Mouse (Mus musculus): Measurements from ENCODE around the gene Mbnl2.

Gene Mbnl2

DNA sequence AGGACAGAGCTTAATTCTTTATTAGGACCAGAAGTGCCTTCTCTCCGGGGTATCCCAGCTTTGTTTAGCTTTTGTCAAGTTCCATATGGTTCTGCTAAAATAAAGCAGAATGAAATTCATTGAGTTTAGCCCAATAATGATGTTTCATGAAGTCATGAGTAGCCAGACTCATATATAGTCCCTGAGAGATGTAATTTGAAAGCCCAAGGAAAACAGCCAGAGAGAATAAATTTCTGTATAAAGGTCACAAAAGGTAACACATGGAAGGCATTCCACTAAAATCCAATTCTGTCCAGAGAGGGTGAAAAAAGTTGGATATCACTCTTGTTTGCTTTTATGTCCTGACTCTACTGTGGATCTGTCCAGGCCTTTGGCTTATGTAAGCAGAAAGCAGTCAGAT lies 159.4 kb downstream of the Mbnl2 start:
- DNase-seq, result no peak

- no peak for DNase-seq
These were observed 165.2 kb downstream of the Mbnl2 start for GRCm38 (mm10) chr14:120440716-120441115.

DNA sequence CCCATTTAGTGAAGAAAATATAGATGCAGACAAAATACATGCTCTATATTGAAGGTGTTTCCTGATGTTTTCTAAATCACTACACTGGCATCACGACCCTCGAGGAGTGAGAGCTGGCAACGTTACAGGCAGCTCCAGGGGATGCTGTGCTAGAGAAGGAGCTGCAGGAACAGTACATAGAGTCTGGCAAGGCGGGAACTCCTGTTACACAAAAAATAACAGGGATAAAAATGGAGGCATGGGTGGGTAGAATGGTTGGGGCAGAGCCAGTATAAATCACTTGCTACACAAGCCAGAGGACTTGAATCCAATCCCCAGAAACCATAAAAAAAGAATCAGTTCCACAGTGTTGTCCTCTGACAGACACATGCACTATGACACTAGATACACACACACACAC lies 165.8 kb downstream of the Mbnl2 start:
- DNase-seq, result no peak

- no peak for DNase-seq
These were observed 166.4 kb downstream of the Mbnl2 start for GRCm38 (mm10) chr14:120441836-120442235.

DNA sequence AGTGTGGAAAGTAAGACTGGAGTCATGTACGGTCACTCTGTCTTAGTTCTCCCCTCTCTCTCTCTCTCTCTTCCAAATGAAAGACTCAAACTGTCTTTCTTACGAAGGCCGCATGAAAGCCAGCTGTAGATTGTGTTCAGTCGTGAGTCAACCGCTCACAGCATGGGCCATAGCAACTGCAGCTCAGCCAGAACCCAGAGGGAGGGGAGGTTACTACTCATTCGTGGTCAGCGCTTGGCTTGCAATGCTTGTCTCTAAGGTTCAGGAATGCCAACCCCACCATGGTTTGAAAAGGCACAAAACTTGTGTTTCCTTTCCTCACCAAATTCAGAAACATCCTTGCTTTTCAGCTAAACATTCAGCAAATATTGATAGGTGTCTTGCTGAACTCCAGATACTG lies 178.8 kb downstream of the Mbnl2 start:
- DNase-seq, result no peak

DNA sequence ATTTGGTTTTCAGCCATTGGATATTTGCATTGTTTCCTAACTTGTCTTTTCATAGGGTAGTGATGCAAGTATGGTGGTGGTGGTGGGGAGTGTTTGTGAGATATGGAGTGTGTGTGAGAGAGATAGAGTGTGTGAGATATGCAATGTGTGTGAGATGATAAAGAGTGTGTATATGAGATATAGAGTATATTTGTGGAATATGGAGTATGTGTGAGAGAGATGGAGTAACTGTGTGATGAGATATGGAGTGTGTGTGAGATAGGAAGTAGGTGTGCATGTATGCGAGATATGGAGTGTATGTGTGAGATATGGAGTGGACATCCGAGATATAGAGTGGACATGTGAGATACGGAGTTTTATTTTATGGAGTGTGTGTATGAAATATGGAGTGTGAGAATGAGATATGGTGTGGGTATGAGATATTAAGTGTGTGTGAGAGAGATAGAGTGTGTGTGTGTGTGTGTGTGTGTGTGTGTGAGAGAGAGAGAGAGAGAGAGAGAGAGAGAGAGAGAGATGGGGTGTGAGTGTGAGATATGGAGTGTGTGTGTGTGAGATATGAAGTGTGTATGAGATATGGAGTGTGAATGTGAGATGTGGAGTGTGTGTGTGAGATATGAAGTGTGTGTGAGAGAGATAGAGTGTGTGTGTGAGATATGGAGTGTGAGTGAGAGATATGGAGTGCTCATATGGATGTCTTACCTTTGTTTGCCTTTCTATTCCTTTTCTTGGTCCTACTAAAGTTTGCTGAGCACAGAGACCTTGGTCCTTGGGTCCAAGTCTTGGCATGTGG lies 188.7 kb downstream of the Mbnl2 start:
- DNase-seq, result no peak

DNA sequence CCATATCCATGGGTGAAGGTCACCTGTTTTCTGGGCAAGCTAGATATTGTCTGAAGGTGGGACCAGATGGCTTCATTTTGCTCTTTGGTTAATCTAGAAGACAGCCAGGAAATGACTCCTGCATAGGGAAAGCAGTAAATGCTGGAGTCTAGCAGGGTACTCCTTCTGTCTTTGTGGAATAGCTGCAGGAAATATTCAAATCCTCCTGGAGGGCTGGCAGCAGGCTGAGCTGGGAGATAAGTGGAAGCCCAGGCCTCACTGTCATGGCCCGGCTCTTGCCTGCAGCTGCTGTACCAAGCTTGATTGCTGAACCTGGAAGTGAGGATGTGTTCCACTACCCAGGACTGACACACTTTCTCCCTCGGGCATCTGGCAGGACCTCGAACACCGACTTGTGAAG lies 191.3 kb downstream of the Mbnl2 start:
- DNase-seq, result no peak

- DNase-seq, result no peak
These were observed 193.8 kb downstream of the Mbnl2 start for GRCm38 (mm10) chr14:120469126-120469790.

- DNase-seq, result no peak
These were observed 200.8 kb downstream of the Mbnl2 start for GRCm38 (mm10) chr14:120476186-120476697.

DNA sequence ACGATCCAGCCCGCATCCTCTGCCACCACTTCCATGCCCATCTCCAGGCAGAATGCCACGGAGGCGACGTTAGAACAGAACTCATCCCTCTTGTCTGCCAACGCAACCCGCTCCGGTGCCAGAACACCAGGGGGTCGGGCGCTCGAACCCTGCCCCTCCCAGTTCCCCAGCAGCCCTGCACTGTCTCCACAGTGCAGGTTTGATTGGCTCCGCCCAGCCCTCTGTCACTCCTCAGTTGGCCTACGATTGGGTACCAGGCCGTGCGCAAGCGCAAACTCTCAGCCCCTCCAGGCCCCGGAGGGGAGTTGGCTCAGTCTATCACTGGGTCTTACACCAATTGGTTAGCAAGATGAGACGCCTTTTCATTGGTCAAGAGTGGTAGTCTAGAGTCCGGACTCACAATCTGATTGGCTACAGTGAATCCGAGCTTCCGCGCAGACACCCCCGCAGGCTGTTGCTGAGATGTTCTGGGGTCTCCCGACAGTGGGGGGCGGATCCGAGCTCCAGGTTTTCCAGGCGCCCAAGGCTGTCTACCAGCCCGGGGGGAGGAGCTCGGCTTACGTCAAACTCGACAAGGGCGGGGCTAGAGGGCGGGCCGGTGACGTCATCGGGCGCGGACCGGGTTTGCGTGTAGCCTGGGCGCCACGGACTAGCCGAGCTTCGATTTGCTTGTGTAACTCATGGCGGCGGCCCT lies 202.0 kb downstream of the Mbnl2 start:
- peak; percentile 98 for DNase-seq

DNA sequence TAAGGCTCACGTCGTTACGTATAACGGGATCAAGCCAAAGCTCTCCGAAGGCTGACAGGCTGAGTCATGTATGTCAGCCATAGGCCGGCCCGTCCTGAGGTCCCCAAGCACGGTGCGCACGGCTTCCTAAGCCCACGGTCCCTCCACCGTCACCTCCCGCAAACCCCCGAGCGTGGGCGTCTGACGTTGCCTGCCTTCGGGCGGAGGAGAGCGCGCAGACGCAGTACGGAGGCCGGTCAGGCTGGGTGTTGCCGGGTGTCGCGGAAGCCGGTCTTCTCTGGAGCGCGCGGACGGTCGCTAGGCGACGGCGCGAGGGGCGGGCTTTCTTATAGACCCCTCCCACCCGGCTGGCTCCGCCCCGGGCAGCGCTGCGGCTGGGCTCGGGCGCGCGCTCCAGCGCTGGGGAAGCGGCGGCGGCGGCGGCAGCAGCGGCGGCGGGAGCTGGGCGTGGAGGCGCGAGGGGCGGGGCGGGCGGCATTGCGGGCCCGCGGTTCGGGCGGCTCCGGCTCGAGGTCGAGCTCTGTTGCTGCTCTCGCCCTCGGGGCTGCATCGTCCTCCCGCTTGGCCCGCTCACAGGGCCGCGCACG lies 202.6 kb downstream of the Mbnl2 start, which contains the start of gene Rap2a:
TSS of gene Rap2a (plus strand) at position 463 of the 587 bp plus-strand sequence.
- DNase-seq, result peak; percentile 97

GRCm38 (mm10) chr14:120478641-120479341 lies 203.3 kb downstream of the Mbnl2 start:
- peak; percentile 58 for DNase-seq

DNA sequence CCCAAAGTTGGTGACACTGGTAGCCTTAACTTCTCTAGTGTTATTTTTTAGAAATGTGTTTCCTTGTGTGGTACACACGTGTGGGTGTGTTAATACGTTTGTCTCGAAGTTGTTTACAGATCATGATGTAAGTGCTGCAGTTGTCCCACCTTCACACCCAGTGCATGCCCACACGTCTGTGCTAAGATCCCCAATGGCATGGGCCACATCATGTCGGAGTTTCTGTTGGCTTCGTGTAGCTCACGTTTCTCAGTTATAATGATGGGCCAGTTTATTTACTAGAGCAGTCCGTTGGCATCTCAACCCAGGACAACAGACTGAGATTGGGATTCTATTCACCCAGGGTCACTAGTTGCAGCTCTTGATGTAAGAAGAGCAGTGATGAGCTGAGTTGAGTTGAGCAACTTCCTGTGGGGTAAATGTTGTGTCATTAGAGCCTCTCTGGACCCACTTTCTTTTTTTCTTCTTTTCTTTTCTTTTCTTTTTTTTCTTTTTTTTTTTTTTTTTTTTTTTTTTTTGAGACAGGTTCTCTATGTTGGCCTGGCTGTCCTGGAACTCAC lies 205.0 kb downstream of the Mbnl2 start:
- no peak for DNase-seq

- no peak for DNase-seq
These were observed 205.5 kb downstream of the Mbnl2 start for GRCm38 (mm10) chr14:120480927-120481326.
